Mouse (Mus musculus) CD4-positive helper T cell, adult 2 months (primary cell): ENCODE measurements at regions not wholly inside any gene's neighbourhood (a gene's known extent, or its start where the extent isn't known, plus 50 kb on each side); places are given as distances from the start of the nearest gene placed in this dataset.
A peak's percentile ranks its signal among the peaks of the same experiment; 100 is the strongest.
"Not testable (repeated sequence)": the region's sequence is repeated elsewhere in the genome, so short reads cannot be mapped to it uniquely, and the experiment has no call there.

ENCODE experiments used
- DNase-seq: peaks from one replicate; pipeline ENCODE4 v3.0.0-alpha.2; 2012; ENCODE audit warnings: low read depth, missing footprints, low spot score

GRCm38 (mm10) chr13:45130516-45131249, 52.2 kb downstream of the Gm9817 start:
- no peak for DNase-seq

- no peak for DNase-seq
Observed at GRCm38 (mm10) chr13:45140616-45141015, 62.1 kb downstream of the Gm9817 start.

- no peak for DNase-seq
Observed at GRCm38 (mm10) chr13:45145129-45145528, 66.6 kb downstream of the Gm9817 start.

- DNase-seq = no peak
Observed at GRCm38 (mm10) chr13:45156223-45156622, 77.7 kb downstream of the Gm9817 start.

GRCm38 (mm10) chr13:45156982-45157381, 78.5 kb downstream of the Gm9817 start:
- DNase-seq = peak; percentile 40

- no peak for DNase-seq
Observed at GRCm38 (mm10) chr13:45160281-45160680, 81.8 kb downstream of the Gm9817 start.

- DNase-seq = no peak
Observed at GRCm38 (mm10) chr13:45164001-45164778, 85.7 kb downstream of the Gm9817 start.

GRCm38 (mm10) chr13:45165159-45165558, 86.7 kb downstream of the Gm9817 start:
- no peak for DNase-seq

- no peak for DNase-seq
Observed at GRCm38 (mm10) chr13:45169716-45170115, 91.2 kb downstream of the Gm9817 start.

GRCm38 (mm10) chr13:45173139-45173538, 94.6 kb downstream of the Gm9817 start:
- no peak for DNase-seq

GRCm38 (mm10) chr13:45175711-45176205, 97.3 kb downstream of the Gm9817 start:
- not testable (repeated sequence) for DNase-seq

- DNase-seq = no peak
Observed at GRCm38 (mm10) chr13:45181529-45182230, 103.2 kb downstream of the Gm9817 start.

- DNase-seq = no peak
Observed at GRCm38 (mm10) chr13:45189389-45189788, 110.9 kb downstream of the Gm9817 start.

GRCm38 (mm10) chr13:45190151-45190550, 111.7 kb downstream of the Gm9817 start:
- DNase-seq = no peak

GRCm38 (mm10) chr13:45192079-45192478, 113.6 kb downstream of the Gm9817 start:
- no peak for DNase-seq

- DNase-seq = no peak
Observed at GRCm38 (mm10) chr13:45195562-45195961, 117.1 kb downstream of the Gm9817 start.

GRCm38 (mm10) chr13:45196363-45196762, 117.9 kb downstream of the Gm9817 start:
- DNase-seq = no peak

- no peak for DNase-seq
Observed at GRCm38 (mm10) chr13:45200511-45201120, 122.1 kb downstream of the Gm9817 start.

- DNase-seq = peak; percentile 49
Observed at GRCm38 (mm10) chr13:45204856-45205255, 126.4 kb downstream of the Gm9817 start.

GRCm38 (mm10) chr13:45208540-45209197, 130.2 kb downstream of the Gm9817 start:
- DNase-seq = no peak

- DNase-seq = no peak
Observed at GRCm38 (mm10) chr13:45211241-45211640, 132.7 kb downstream of the Gm9817 start.
